Mouse (Mus musculus) MEL (cell line): ENCODE data around the gene Prdm16. TPM values are rescaled to one million over a fixed set of nuclear protein-coding genes. Genes with fewer than 3 reads are reported as not detected.

Experiments used
- DNase-seq: peaks from one replicate; pipeline ENCODE4 v3.0.0; 2011; ENCODE audit warnings: low read depth, low spot score
- H3K27ac ChIP-seq: 2 replicates; pipeline ENCODE4 v1.5.1; 2012; ENCODE audit warnings: low read depth, mild to moderate bottlenecking, control low read depth, low read length, moderate library complexity; ENCODE audit not compliant: control insufficient read depth
- H3K27me3 ChIP-seq, 2 experiments: fragments of 150-350 bp in 1 of 2; sonication (generic) in 1 of 2; 2 replicates each; pipeline ENCODE4 v1.6.1; 2012; ENCODE audit warnings: low read length in 2 of 2, mild to moderate bottlenecking in 2 of 2, improper control_type of control experiment in 1 of 2, moderate library complexity in 1 of 2; ENCODE audit not compliant: insufficient read depth in 2 of 2, control insufficient read depth in 1 of 2
- H3K36me3 ChIP-seq, 2 experiments: 2 replicates each; pipeline ENCODE4 v1.6.1; 2012 to 2014; ENCODE audit warnings: low read length in 2 of 2, improper control_type of control experiment in 1 of 2, inconsistent platforms in 1 of 2, mild to moderate bottlenecking in 1 of 2; ENCODE audit not compliant: insufficient read depth in 2 of 2, control insufficient read depth in 1 of 2
- H3K4me1 ChIP-seq, 2 experiments: fragments of 150-350 bp in 1 of 2; sonication (generic) in 1 of 2; 2 replicates each; pipeline ENCODE4 v1.6.1; 2012; ENCODE audit warnings: low read length in 2 of 2, improper control_type of control experiment in 1 of 2, mild to moderate bottlenecking in 1 of 2; ENCODE audit not compliant: insufficient read depth in 2 of 2, control insufficient read depth in 1 of 2
- H3K4me3 ChIP-seq, 2 experiments: fragments of 150-350 bp in 1 of 2; sonication (generic) in 1 of 2; 2 replicates each; pipeline ENCODE4 v1.5.1; 2012; ENCODE audit warnings: low read depth in 2 of 2, low read length in 2 of 2, mild to moderate bottlenecking in 2 of 2, moderate library complexity in 2 of 2, control low read depth in 1 of 2, improper control_type of control experiment in 1 of 2; ENCODE audit not compliant: control insufficient read depth in 1 of 2, insufficient read depth in 1 of 2
- H3K79me2 ChIP-seq: 2 replicates; pipeline ENCODE4 v1.6.1; 2012; ENCODE audit warnings: mild to moderate bottlenecking, low read length, moderate library complexity; ENCODE audit not compliant: control insufficient read depth, poor library complexity, insufficient read depth
- H3K9ac ChIP-seq: 2 replicates; pipeline ENCODE4 v1.6.1; 2012; ENCODE audit warnings: low read depth, mild to moderate bottlenecking, control low read depth, low read length, moderate library complexity; ENCODE audit not compliant: control insufficient read depth, poor library complexity, severe bottlenecking
- H3K9me3 ChIP-seq: fragments of 150-350 bp; sonication (generic); replicated peaks from 2 replicates; pipeline ENCODE4 v1.6.1; 2012; ENCODE audit warnings: mild to moderate bottlenecking, low read length, improper control_type of control experiment, moderate library complexity; ENCODE audit not compliant: insufficient read depth
- CHD1 ChIP-seq: IDR thresholded peaks from 2 replicates; pipeline ENCODE4 v1.6.1; 2012; ENCODE audit warnings: low read depth, mild to moderate bottlenecking, inconsistent platforms, low read length, improper control_type of control experiment
- CHD2 ChIP-seq: IDR thresholded peaks from 2 replicates; pipeline ENCODE4 v1.6.1; 2011; ENCODE audit warnings: low read length, improper control_type of control experiment
- CTCF ChIP-seq, 3 experiments: IDR thresholded peaks in 2 of 3; conservative IDR thresholded peaks in 1 of 3; 2 replicates each; pipeline ENCODE4 v1.5.1; 2011 to 2012; ENCODE audit warnings: low read length in 3 of 3, low read depth in 2 of 3, mild to moderate bottlenecking in 2 of 3, improper control_type of control experiment in 1 of 3, inconsistent platforms in 1 of 3, mixed read lengths in 1 of 3, moderate library complexity in 1 of 3; ENCODE audit not compliant: control insufficient read depth in 1 of 3, insufficient read depth in 1 of 3, poor library complexity in 1 of 3, severe bottlenecking in 1 of 3
- E2F4 ChIP-seq: IDR thresholded peaks from 2 replicates; pipeline ENCODE4 v1.6.1; 2011; ENCODE audit warnings: low read depth, low read length, improper control_type of control experiment, borderline replicate concordance
- ELF1 ChIP-seq: IDR thresholded peaks from 2 replicates; pipeline ENCODE4 v1.6.1; 2014; ENCODE audit warnings: low read depth, mild to moderate bottlenecking, inconsistent platforms, low read length, improper control_type of control experiment, moderate library complexity
- ETS1 ChIP-seq: IDR thresholded peaks from 2 replicates; pipeline ENCODE4 v1.6.1; 2012; ENCODE audit warnings: low read depth, mild to moderate bottlenecking, inconsistent platforms, low read length, improper control_type of control experiment, moderate library complexity
- GATA1 ChIP-seq: IDR thresholded peaks from 2 replicates; pipeline ENCODE4 v1.6.1; 2011; ENCODE audit warnings: low read depth, low read length, improper control_type of control experiment
- HCFC1 ChIP-seq: IDR thresholded peaks from 2 replicates; pipeline ENCODE4 v1.6.1; 2012; ENCODE audit warnings: low read depth, mild to moderate bottlenecking, inconsistent platforms, low read length, improper control_type of control experiment, moderate library complexity
- KAT2A ChIP-seq: conservative IDR thresholded peaks from 2 replicates; pipeline ENCODE4 v1.6.1; 2012; ENCODE audit warnings: low read depth, low read length, improper control_type of control experiment, inconsistent platforms
- MAFK ChIP-seq: IDR thresholded peaks from 2 replicates; pipeline ENCODE4 v1.6.1; 2011; ENCODE audit warnings: low read depth, mild to moderate bottlenecking, low read length, improper control_type of control experiment, borderline replicate concordance
- MAZ ChIP-seq: IDR thresholded peaks from 2 replicates; pipeline ENCODE4 v1.6.1; 2012; ENCODE audit warnings: low read depth, mild to moderate bottlenecking, inconsistent platforms, low read length, improper control_type of control experiment
- MXI1 ChIP-seq: IDR thresholded peaks from 2 replicates; pipeline ENCODE4 v1.6.1; 2011; ENCODE audit warnings: mild to moderate bottlenecking, low read depth, low read length, improper control_type of control experiment
- MYB ChIP-seq: IDR thresholded peaks from 2 replicates; pipeline ENCODE4 v1.6.1; 2011; ENCODE audit warnings: mild to moderate bottlenecking, low read depth, low read length, improper control_type of control experiment
- POLR2A ChIP-seq, 2 experiments: IDR thresholded peaks; 2 replicates each; pipeline ENCODE4 v1.6.1; 2011 to 2012; ENCODE audit warnings: low read length in 2 of 2, mild to moderate bottlenecking in 2 of 2, control low read depth in 1 of 2, improper control_type of control experiment in 1 of 2, low read depth in 1 of 2, moderate library complexity in 1 of 2; ENCODE audit not compliant: control insufficient read depth in 1 of 2, insufficient read depth in 1 of 2, poor library complexity in 1 of 2
- POLR2AphosphoS2 ChIP-seq: IDR thresholded peaks from 2 replicates; pipeline ENCODE4 v1.6.1; 2011; ENCODE audit warnings: low read length, improper control_type of control experiment
- SIN3A ChIP-seq: IDR thresholded peaks from 2 replicates; pipeline ENCODE4 v1.6.1; 2012; ENCODE audit warnings: low read length, improper control_type of control experiment, inconsistent platforms
- SMC3 ChIP-seq: IDR thresholded peaks from 2 replicates; pipeline ENCODE4 v1.6.1; 2011; ENCODE audit warnings: low read depth, low read length, improper control_type of control experiment
- TAL1 ChIP-seq: IDR thresholded peaks from 2 replicates; pipeline ENCODE4 v1.6.1; 2012; ENCODE audit warnings: mild to moderate bottlenecking, inconsistent platforms, low read length, moderate library complexity, mixed read lengths
- TBP ChIP-seq: IDR thresholded peaks from 2 replicates; pipeline ENCODE4 v1.8.0; 2011; ENCODE audit warnings: low read depth, low read length, improper control_type of control experiment
- TCF12 ChIP-seq: IDR thresholded peaks from 2 replicates; pipeline ENCODE4 v1.6.1; 2014; ENCODE audit warnings: low read depth, mild to moderate bottlenecking, inconsistent platforms, low read length, improper control_type of control experiment, moderate library complexity
- USF1 ChIP-seq: IDR thresholded peaks from 2 replicates; pipeline ENCODE4 v1.6.1; 2014; ENCODE audit warnings: low read depth, mild to moderate bottlenecking, inconsistent platforms, low read length, improper control_type of control experiment, moderate library complexity
- ZKSCAN1 ChIP-seq: IDR thresholded peaks from 2 replicates; pipeline ENCODE4 v1.6.1; 2012; ENCODE audit warnings: low read depth, mild to moderate bottlenecking, inconsistent platforms, low read length, improper control_type of control experiment, moderate library complexity
- polyA plus RNA-seq, 2 experiments: library from polyadenylated mRNA; stranded (reverse) in 1 of 2; unstranded in 1 of 2; fragments of >175 nt in 1 of 2; fragments of >200 nt in 1 of 2; gene quantifications; 2 replicates each; pipeline versions ENCODE4 v1.2.1 to v1.2.4; 2012; ENCODE audit warnings: low replicate concordance in 2 of 2, low read depth in 1 of 2; ENCODE audit not compliant: insufficient read length in 2 of 2, insufficient read depth in 1 of 2, missing spikeins in 1 of 2
- total RNA-seq: library from RNA; depleted of rRNA; stranded (reverse); fragments of 300-350 nt; gene quantifications from 2 replicates; pipeline ENCODE4 v1.2.3, GENCODE M21; 2012

The Prdm16 gene
- total and polyA plus RNA-seq, 3 experiments: not detected

- Histone ChIP-seq H3K9ac (no peak overlapping the region), H3K27ac (no peak overlapping the region), H3K4me3 (no peak overlapping the region), H3K79me2 (no peaks in the 10 kb centered on the region), H3K27me3 (no peaks in the 10 kb centered on the region), H3K36me3 (no peaks in the 10 kb centered on the region), H3K9me3 (no peaks in the 10 kb centered on the region; the same call in 1 of the 2 replicates), H3K4me1 (no peaks in the 10 kb centered on the region)
- TF ChIP-seq SIN3A (no peak), MAFK (no peak), KAT2A (no peak), POLR2A (IDR thresholded peaks at IDR 0.05; ENCODE audit: control insufficient read depth in 1 of 2, insufficient read depth in 1 of 2, low read depth in 1 of 2, low read length in 2 of 2, poor library complexity in 1 of 2) (no peak), ETS1 (no peak), ELF1 (no peak), TBP (no peak), TCF12 (no peak), CTCF (IDR thresholded peaks at IDR 0.05 in 2 of 3, conservative IDR thresholded peaks at IDR 0.05 in 1 of 3; ENCODE audit: control insufficient read depth in 1 of 3, insufficient read depth in 1 of 3, low read depth in 2 of 3, low read length in 3 of 3, poor library complexity in 1 of 3, severe bottlenecking in 1 of 3) (no peak), GATA1 (no peak), SMC3 (no peak), MAZ (no peak), USF1 (no peak), POLR2AphosphoS2 (no peak), MYB (no peak), HCFC1 (no peak), CHD1 (no peak), ZKSCAN1 (no peak)
- DNase-seq: no peak
Measured at GRCm38 (mm10) chr4:154299541-154300271, 337.0 kb downstream of the Prdm16 start.

GRCm38 (mm10) chr4:154297761-154298160 is 338.9 kb downstream of the Prdm16 start:
- H3K9ac ChIP-seq: no peak overlapping the region
- DNase-seq: no peak
- no peaks in the 10 kb centered on the region for H3K79me2 ChIP-seq
- H3K9me3 ChIP-seq: no peaks in the 10 kb centered on the region; the same call in 1 of the 2 replicates
- TF ChIP-seq CTCF (IDR thresholded peaks at IDR 0.05 in 2 of 3, conservative IDR thresholded peaks at IDR 0.05 in 1 of 3; ENCODE audit: control insufficient read depth in 1 of 3, insufficient read depth in 1 of 3, low read depth in 2 of 3, low read length in 3 of 3, poor library complexity in 1 of 3, severe bottlenecking in 1 of 3): no peak
- TF ChIP-seq POLR2AphosphoS2: no peak
- TF ChIP-seq CHD2: no peak
- TF ChIP-seq MXI1: no peak
- no peak for TF ChIP-seq SMC3
- no peak for TF ChIP-seq MYB
- TF ChIP-seq E2F4: no peak
- TF ChIP-seq TAL1: no peak
- no peak overlapping the region for H3K27ac ChIP-seq
- no peaks in the 10 kb centered on the region for H3K36me3 ChIP-seq
- H3K4me3 ChIP-seq: no peak overlapping the region
- no peaks in the 10 kb centered on the region for H3K27me3 ChIP-seq
- H3K4me1 ChIP-seq: no peaks in the 10 kb centered on the region
